Mouse (Mus musculus): Measurements from ENCODE around the gene Lrriq1.

- TF ChIP-seq ZNF384 (IDR thresholded peaks at IDR 0.05; ENCODE audit: low read depth, low read length) = no peak
- no peak for TF ChIP-seq ZC3H11A (IDR thresholded peaks at IDR 0.05; ENCODE audit: borderline replicate concordance, low read depth, low read length)
Measured at GRCm38 (mm10) chr10:103145769-103146379, 90.2 kb downstream of the Lrriq1 start.

Measured in ES-E14 (cell line).